Mouse (Mus musculus) kidney, adult 18-20 months (tissue): ENCODE results near the gene Mfsd2b.

Experiments
- DNase-seq: peaks from one replicate; pipeline ENCODE4 v3.0.0; 2021

Mfsd2b gene

GRCm38 (mm10) chr12:4872983-4873477 lies 1.1 kb downstream of the Mfsd2b start:
- no peak for DNase-seq

DNA sequence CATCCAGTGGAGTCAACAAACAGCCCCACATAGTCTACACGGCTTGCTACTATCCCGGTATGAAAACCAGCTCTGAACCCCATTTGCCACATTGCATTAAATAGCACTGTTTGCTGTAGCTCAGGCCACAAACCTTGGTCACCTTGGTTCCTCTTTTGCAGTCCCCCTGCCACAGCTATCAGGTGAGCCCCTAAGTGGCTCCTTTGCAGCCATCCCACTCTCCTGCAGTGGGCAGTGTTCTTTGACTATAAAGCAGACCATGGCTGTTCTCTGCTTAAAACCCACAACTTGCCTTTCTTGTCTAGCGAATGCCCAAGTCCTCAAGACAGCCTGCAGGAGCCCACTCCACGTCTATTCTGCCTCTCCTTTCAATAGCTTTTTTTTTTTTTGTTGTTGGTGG lies 1.9 kb downstream of the Mfsd2b start:
- DNase-seq, result no peak

GRCm38 (mm10) chr12:4871260-4871659 lies 2.9 kb downstream of the Mfsd2b start:
- DNase-seq, result no peak

GRCm38 (mm10) chr12:4868924-4869323 lies 5.2 kb downstream of the Mfsd2b start:
- DNase-seq, result no peak

GRCm38 (mm10) chr12:4864338-4864690 lies 9.8 kb downstream of the Mfsd2b start:
- DNase-seq, result no peak

- peak; percentile 70 for DNase-seq
Observed at GRCm38 (mm10) chr12:4863654-4864337, 10.4 kb downstream of the Mfsd2b start.

GRCm38 (mm10) chr12:4862672-4863071 lies 11.5 kb downstream of the Mfsd2b start:
- DNase-seq, result no peak

DNA sequence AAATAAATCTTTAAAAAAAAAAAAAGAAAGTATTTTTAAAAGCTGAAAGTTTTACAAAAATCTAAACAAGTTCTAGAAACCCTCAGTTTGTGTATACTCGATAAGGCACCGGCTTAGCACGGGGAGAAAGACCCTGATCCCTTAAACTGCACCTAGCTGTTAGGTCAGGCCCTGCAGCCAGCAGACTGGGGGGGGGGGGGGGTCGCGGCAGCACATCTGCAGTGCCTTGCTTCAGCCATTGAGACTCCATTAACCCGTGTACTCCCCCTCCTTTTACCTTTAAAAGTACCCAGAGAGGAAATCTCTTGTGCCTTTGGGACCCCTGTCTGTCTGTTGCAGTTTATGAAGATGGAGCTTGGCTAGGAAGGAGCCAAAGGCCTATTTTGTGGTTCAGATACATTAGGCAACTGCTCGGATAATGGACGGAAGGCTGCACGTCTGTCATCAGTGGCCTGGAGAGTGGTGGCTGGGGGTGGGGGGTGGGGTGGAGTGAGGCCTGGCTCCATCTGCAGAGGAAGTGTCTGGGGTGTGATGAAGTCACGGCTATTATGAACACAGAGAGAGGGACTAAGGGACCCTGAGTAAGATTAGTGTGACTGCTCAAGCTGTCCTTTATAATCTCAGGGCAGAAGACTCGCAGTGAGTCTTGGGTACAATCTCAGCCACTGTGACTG lies 14.8 kb downstream of the Mfsd2b start:
- DNase-seq, result no peak

DNA sequence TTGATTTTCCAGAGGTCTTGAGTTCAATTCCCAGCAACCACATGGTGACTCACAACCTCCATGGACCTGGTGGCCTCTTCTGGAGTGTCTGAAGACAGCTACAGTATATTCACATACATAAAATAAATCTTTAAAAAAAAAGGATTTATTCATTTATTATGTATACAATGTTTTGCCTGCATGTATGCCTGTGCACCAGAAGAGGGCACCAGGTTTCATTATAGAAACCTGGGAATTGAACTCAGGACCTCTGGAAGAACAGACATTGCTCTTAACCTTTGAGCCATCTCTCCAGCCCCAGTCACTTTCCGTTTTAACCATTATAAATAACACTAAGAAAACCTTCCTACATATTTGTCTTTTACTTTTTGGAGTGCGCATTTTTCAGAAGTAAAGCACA lies 17.3 kb downstream of the Mfsd2b start:
- DNase-seq, result no peak

DNA sequence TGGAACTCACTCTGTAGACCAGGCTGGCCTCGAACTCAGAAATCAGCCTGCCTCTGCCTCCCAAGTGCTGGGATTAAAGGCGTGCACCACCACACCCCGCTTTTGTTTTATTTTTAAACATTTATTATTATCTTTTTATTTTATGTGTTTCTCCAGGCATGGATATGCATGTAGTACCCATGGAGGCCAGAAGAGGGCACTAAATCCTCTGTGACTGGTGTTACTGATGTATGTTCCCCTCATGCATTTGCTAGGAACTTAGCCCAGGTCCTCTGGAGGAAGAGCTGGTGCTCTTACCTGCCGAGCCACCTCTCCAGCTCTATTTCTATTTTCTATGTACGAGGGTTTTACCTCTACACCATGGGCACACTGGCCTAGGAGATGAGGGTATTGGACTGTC lies 18.0 kb downstream of the Mfsd2b start:
- no peak for DNase-seq

DNA sequence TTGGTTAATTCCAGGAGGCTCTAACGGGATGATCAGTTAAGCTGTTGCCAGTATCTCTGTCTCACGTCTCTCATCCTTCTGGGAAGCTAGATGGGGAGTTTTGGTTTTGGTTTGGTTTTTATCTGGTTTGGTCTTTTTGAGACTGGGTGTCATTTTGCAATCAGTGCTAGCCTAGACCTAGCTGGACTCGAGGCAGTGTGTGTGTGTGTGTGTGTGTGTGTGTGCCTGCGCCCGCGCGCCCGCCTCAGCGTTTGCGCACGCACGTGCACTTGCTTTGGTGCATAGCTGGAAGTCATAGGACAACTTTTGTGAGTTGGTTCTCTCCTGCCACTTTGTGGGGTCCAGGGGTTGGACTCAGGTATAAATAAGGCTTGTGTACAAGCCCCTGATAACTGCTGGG lies 30.4 kb downstream of the Mfsd2b start:
- DNase-seq, result peak; percentile 44

GRCm38 (mm10) chr12:4842890-4843597 lies 31.1 kb downstream of the Mfsd2b start, which contains the start of gene Wdcp:
Gene Wdcp, plus strand, starts transcription at chr12:4843303.
- peak; percentile 91 for DNase-seq

- no peak for DNase-seq
Observed at GRCm38 (mm10) chr12:4842456-4842855, 31.7 kb downstream of the Mfsd2b start.

DNA sequence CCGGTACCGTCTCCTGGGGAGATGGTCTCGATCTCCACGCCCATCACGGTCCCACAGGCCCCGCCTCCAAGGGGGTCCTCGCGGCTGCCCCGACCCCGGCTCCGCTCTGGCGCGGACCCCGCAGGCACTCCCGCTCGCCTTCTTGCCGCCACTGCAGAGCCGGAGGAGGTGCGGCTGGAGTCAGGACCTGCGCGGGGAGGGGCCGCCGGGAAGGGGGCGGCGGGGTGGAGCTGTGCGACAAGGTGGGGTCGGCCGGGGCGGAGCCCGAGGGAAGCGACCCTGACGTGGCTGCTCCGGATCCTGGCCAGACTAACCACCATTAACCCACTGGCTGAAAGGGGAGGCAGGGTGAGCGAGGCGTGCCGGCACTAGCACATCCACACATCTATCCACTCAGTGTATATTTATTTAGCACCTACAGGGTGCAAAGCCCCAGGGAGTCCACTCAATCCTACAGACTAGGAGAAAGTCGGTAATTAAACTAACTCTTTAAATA lies 32.7 kb downstream of the Mfsd2b start, which contains the start of gene Fkbp1b:
Gene Fkbp1b, minus strand, starts transcription at position 200 of the 496 bp plus-strand sequence.
- peak; percentile 50 for DNase-seq

- DNase-seq, result no peak
Observed at GRCm38 (mm10) chr12:4840741-4841140, 33.4 kb downstream of the Mfsd2b start.

DNA sequence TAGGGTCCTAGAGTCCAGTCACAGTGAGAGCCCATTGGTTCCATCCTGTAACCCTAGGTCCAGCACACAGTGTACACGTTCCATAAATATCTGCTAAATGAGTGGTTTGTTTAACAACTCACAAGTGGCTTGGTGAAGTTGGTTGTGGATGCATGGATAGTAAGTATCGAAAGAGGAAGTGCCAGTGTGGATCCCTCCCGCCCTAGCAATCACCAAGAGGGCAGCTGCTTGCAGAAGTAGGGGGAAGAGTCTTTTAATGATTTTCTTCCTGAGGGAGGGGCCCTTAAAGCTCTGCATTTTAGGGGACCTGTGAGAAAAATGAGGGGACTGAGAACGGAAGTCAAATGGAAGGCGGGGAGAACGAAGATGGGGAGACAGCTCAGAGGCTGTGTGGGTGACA lies 34.1 kb downstream of the Mfsd2b start:
- DNase-seq, result no peak

DNA sequence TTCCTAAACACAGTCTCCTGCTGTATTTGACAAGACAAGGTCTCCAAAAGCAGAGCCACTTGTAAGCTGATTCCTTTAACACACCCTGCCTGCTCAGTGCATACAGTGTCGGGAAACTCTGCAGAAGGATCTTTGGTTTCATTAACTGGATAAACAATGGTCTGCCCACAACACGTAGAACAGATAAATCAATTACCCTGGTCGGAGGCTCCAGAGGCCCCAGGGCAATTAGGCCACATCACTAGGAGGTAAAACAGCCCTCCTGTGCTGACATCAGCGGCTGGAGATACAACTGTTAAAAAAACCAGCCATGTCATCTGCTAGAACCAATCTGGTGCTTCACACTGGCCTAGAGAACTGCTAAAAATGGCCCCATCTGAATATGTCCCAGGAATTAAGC lies 37.2 kb downstream of the Mfsd2b start:
- DNase-seq, result no peak

GRCm38 (mm10) chr12:4827256-4827655 lies 46.9 kb downstream of the Mfsd2b start:
- DNase-seq, result no peak

- peak; percentile 99 for DNase-seq
Observed at GRCm38 (mm10) chr12:4817361-4818101, 56.6 kb downstream of the Mfsd2b start, which contains the start of gene Sf3b6. Gene Sf3b6, plus strand, starts transcription at chr12:4817544.

- DNase-seq, result no peak
Observed at GRCm38 (mm10) chr12:4816680-4817360, 57.3 kb downstream of the Mfsd2b start.

DNA sequence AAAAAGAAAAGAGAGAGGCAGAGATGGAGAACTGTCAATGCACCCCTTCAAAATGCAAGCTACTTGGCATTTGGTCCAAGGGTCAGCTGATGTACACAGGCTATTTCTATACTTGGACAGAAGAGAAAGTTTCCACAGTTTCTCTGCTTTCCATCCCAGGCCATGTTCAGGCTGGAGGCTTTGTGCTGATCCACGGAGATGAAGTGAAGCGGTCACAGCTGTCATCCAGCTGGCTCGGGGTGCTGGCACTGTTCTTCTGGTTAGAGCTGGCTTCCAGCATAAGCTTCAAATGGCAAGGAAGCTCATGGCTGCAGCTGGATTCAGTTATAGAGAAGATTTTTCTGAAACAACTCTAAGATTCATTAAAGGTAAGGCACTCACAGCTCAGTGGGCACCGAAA lies 60.5 kb downstream of the Mfsd2b start:
- no peak for DNase-seq
